Mouse (Mus musculus) midbrain, embryonic 10.5 days (tissue): ENCODE measurements at regions not wholly inside any gene's neighbourhood (a gene's known extent, or its start where the extent isn't known, plus 50 kb on each side); places are given as distances from the start of the nearest gene placed in this dataset.

Experiments
- DNase-seq: peaks from one replicate; pipeline ENCODE4 v3.0.0-alpha.2; 2017; ENCODE audit warnings: low spot score
- H3K27ac ChIP-seq: fragments of 300-500 bp; sonication (generic); replicated peaks from 2 replicates; pipeline ENCODE4 v1.5.1; 2016; ENCODE audit warnings: mild to moderate bottlenecking
- H3K27me3 ChIP-seq: fragments of 300-500 bp; sonication (generic); 2 replicates; pipeline ENCODE4 v1.6.1; 2016; ENCODE audit warnings: low read depth, mild to moderate bottlenecking; ENCODE audit not compliant: poor library complexity, severe bottlenecking
- H3K36me3 ChIP-seq: fragments of 300-500 bp; sonication (generic); 2 replicates; pipeline ENCODE4 v1.6.1; 2016; ENCODE audit warnings: mild to moderate bottlenecking, moderate library complexity
- H3K4me1 ChIP-seq: fragments of 300-500 bp; sonication (generic); 2 replicates; pipeline ENCODE4 v1.6.1; 2016
- H3K4me3 ChIP-seq: fragments of 300-500 bp; sonication (generic); 2 replicates; pipeline ENCODE4 v1.5.1; 2016; ENCODE audit warnings: mild to moderate bottlenecking, moderate library complexity
- H3K9me3 ChIP-seq: fragments of 300-500 bp; sonication (generic); replicated peaks from 2 replicates; pipeline ENCODE4 v1.6.1; 2016; ENCODE audit warnings: mild to moderate bottlenecking
- WGBS: fragments of 180-500 bp; shearing (Covaris S2); methylation state at CpG from one replicate; pipeline ENCODE4 v1.1.7; 2016; 5-methylcytosine and 5-hydroxymethylcytosine counted together

DNA sequence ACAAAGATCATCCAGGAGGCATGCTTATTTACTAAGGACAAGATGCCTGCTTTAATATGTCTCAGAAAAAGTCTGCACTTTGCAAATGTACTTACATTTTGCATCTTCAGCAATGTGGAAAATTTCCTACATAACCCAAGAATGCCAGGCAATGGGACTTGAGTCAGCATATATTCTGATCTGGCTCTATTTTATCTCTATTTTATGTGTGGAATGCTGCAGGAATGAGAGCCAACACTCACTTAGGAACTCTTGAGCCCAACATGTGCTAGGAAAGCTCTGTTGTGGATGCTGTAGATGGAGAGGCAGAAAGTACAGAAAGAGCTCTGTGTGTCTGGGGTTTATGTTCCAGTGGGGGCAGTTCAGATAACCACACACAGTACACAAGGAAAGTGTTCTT is 99.0 kb upstream of the Cd93 start:
- no peak for DNase-seq
- H3K9me3 ChIP-seq, result no peaks in the 10 kb centered on the region
- H3K27me3 ChIP-seq, result no peaks in the 10 kb centered on the region

DNA sequence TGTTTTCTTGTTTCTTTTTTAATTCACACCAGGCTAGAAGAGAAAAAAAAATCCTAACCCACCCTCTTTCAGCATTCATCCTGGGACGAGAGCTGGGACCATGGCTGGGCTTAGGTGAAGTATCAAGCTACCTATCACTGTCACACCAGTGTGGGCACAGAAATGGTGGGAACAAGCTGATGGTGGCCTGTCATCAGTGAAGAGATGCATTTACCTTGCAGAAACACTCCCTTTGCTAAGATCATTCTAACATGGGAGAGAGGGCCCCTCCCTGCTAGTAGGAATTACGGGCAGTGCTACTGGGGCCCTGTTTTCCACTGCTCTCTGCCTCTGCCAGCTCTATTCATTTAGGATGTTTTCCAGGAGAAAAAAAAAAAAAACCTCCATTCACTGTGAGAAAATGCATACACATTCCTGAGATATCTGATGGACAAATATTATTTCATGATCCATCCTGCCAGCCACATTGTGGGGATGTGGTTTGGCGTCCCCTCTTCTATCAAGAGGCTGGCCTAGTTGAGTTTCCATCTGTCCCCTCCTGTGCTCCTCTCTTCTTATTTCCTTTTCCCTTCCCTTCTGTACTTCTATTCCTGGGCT is 94.6 kb upstream of the Cd93 start:
- no peak for DNase-seq
- no peak overlapping the region for H3K4me3 ChIP-seq
- no peak overlapping the region for H3K27ac ChIP-seq
- 88% methylated on average over 3 of the region's 3 CpGs for WGBS
- no peaks in the 10 kb centered on the region for H3K9me3 ChIP-seq
- peaks cover 5% of the 10 kb centered on the region; the same call in 1 of the 2 replicates for H3K4me1 ChIP-seq
- H3K27me3 ChIP-seq, result no peaks in the 10 kb centered on the region
- no peaks in the 10 kb centered on the region for H3K36me3 ChIP-seq

More for the DNA sequence above, 99.0 kb upstream of the Cd93 start:
- Histone ChIP-seq H3K4me3 (no peak overlapping the region), H3K27ac (no peak overlapping the region), H3K4me1 (no peaks in the 10 kb centered on the region), H3K36me3 (no peaks in the 10 kb centered on the region)

DNA sequence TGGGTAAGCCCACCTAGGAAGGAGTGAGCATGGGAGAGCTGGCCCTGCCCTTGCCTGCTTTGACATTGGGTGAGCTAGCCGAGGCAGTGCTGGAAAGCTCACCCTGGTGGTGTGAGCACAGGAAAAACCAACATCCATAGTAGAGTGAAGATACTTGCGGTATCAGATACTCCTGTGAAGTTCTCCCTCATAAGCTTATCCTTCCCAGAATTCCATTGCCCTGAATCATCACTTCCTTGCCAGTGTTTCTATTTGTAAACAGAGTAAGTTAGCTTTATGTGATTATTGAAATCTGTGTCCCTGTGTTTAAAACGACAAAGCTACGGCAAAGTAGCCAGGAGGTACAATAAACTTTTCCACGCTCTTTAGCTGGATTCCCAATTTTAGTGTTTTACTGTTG is 93.9 kb upstream of the Cd93 start:
- H3K9me3 ChIP-seq, result no peaks in the 10 kb centered on the region
- no peak overlapping the region for H3K4me3 ChIP-seq
- 93% methylated on average over 5 of the region's 5 CpGs for WGBS
- H3K27me3 ChIP-seq, result no peaks in the 10 kb centered on the region
- H3K36me3 ChIP-seq, result no peaks in the 10 kb centered on the region
- H3K4me1 ChIP-seq, result peaks cover 6% of the 10 kb centered on the region; the same call in 1 of the 2 replicates
- DNase-seq, result no peak
- no peak overlapping the region for H3K27ac ChIP-seq

DNA sequence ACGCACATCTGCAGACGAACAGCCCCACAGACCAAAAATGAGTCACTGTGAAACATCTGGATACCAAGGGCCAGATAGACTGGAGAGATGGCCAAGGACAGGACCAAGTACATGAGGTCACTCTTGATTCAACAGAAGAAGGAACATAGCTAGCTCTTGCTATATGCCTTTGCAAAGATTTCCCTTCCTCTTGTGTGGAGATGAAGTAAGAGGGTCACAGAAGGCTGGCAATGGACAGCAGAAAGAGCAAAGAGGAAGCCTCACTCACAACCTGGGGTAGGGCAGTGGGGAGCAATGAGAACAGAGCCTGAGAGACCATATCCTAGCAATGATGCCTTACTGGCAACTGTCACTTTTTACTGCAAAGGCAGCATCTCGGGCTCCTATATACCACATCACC is 93.2 kb upstream of the Cd93 start:
- H3K4me1 ChIP-seq, result peaks cover 13% of the 10 kb centered on the region
- no peaks in the 10 kb centered on the region for H3K9me3 ChIP-seq
- H3K4me3 ChIP-seq, result no peak overlapping the region
- no peaks in the 10 kb centered on the region for H3K27me3 ChIP-seq
- DNase-seq, result no peak
- no peak overlapping the region for H3K27ac ChIP-seq
- H3K36me3 ChIP-seq, result no peaks in the 10 kb centered on the region
- WGBS, result 92% methylated on average over 3 of the region's 3 CpGs

DNA sequence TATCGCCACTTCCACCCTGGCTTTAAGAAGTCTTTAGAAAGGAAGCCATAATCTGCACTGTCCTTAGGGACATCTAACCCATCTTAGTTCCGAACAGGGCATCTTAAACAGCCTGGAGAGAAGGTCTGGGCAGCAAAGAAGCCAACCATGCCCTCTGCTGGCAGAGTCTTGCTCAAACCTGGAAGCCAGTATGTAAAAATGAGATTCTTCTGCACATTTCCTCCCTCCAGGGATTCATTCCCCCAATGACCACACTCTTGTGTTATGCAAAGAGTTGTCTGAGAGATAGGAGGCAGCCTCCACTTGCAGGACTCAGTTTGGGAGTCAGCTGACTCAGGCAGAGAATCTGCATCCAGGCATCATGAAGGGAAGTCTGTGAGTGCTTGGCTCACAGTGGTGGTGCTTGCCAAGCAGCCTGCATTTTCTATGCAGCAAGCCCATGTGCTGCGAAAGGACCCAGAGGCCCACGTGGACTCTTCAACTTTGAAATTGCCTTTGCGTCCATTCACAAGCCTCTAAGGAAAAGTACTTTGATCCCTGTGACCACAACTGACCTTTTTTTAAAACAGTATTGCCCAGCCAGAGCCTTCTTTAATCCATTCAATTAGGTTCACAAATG is 92.3 kb upstream of the Cd93 start:
- Histone ChIP-seq H3K27me3 (no peaks in the 10 kb centered on the region), H3K36me3 (no peaks in the 10 kb centered on the region), H3K4me1 (peaks cover 18% of the 10 kb centered on the region), H3K27ac (no peak overlapping the region), H3K9me3 (no peaks in the 10 kb centered on the region), H3K4me3 (no peak overlapping the region)
- DNase-seq, result no peak
- 56% methylated on average over 5 of the region's 5 CpGs for WGBS

DNA sequence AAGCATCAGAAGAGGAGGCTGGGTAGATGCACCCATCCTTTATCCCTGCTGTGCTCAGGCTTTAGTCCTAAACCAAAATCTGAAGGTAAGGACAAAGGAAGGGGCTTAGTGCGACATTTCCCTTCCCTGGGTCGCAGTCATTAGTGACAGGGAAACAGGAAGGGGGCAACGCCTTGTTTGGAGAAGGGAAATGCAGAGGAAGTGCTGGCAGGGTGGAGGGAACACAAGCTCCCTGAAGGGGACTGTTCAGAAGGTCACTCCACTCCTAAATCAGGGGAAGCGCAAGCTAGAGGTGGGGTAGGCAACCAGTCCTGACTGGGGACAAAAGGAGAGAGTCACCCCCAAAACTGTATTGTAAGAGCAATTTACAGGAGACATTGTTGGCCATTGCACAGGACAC is 88.7 kb upstream of the Cd93 start:
- Histone ChIP-seq H3K27me3 (no peaks in the 10 kb centered on the region), H3K9me3 (no peaks in the 10 kb centered on the region), H3K27ac (no peak overlapping the region), H3K4me1 (peaks cover 18% of the 10 kb centered on the region), H3K36me3 (no peaks in the 10 kb centered on the region), H3K4me3 (no peak overlapping the region)
- no peak for DNase-seq
- 57% methylated on average over 4 of the region's 4 CpGs for WGBS

DNA sequence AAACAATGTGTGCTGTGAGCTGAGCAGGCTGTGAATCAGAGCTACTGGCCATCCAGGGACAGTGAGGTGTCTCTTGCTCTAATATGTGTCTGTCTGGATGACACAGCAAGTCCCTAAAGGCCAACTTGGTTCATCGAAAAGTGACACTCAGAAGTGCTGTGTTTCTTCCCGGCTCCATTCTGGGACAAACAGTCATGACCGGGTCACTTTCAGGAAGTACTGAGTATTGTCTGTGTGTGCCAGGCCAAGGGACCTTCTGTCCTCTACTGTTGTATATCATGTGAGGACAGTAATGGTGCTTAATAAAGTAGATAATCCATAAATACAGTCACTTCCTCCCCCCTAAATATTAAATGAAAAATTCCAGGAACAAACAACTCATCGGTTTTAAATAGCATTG is 87.2 kb upstream of the Cd93 start:
- 80% methylated on average over 4 of the region's 4 CpGs for WGBS
- no peak for DNase-seq
- H3K4me1 ChIP-seq, result peaks cover 14% of the 10 kb centered on the region

DNA sequence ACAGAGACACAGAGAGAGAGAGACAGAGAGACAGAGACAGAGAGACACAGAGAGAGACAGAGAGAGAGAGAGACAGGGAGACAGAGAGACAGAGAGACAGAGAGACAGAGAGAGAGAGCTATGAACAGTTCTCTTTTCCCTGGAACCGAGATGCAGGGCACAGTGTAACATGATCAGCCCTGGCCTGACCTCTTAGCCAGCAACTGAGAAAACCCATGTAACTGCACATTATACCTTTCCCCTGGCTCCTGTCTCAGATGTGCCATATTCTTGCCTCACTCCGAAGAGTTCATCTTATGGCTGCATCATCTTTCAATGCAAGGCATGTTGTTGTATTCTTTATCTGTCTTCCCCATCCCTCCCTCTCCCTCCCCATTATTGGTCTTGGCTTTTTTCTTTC is 86.5 kb upstream of the Cd93 start:
- DNase-seq, result no peak
- no peak overlapping the region for H3K27ac ChIP-seq
- 73% methylated on average over 2 of the region's 2 CpGs for WGBS

More for the DNA sequence above, 87.2 kb upstream of the Cd93 start:
- Histone ChIP-seq H3K4me3 (no peak overlapping the region), H3K27me3 (no peaks in the 10 kb centered on the region), H3K9me3 (no peaks in the 10 kb centered on the region), H3K36me3 (no peaks in the 10 kb centered on the region), H3K27ac (no peak overlapping the region)

DNA sequence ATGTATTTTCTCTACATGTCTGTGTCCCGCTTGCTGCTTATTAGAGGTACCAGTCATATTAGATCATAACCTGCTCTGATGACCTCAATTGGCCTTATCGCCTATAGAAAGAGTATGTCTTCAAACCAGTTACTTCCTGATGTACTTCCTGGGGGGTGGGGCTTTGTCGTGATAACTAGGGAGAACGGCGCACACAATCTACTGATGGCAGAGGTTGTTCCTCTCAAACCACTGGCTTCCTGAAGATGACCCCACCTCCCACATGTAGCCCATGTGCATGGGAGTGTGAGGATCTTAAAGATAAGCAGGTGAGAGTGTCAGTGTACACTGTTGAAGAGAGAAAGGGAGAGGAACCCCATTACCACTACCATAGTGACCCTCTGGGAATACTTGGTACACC is 84.4 kb upstream of the Cd93 start:
- DNase-seq, result no peak
- Histone ChIP-seq H3K36me3 (no peaks in the 10 kb centered on the region), H3K4me3 (no peak overlapping the region), H3K27ac (no peak overlapping the region), H3K4me1 (peaks cover 13% of the 10 kb centered on the region), H3K9me3 (no peaks in the 10 kb centered on the region), H3K27me3 (no peaks in the 10 kb centered on the region)
- WGBS, result 94% methylated on average over 5 of the region's 5 CpGs

More for the DNA sequence above, 86.5 kb upstream of the Cd93 start:
- Histone ChIP-seq H3K27me3 (no peaks in the 10 kb centered on the region), H3K4me1 (peaks cover 13% of the 10 kb centered on the region), H3K36me3 (no peaks in the 10 kb centered on the region), H3K4me3 (no peak overlapping the region), H3K9me3 (no peaks in the 10 kb centered on the region)

DNA sequence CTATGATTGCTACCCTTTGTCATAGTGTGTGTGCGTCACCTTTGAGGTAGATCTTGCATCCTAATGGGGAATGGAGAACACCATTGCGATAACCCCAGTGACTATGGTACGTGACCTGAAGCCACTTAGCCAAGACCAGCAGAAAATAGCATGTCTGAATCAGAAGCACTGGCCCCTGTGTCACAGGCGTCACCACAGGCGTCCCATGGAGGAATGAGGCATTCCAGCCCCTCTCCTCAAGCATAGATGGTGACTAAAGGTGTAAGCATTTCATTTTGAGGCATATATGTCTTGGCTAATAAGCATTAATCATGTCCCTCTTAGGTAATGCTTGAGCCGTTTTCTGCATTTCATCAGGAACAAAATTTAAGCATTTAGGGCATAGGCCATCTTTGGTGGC is 82.1 kb upstream of the Cd93 start:
- Histone ChIP-seq H3K36me3 (no peaks in the 10 kb centered on the region), H3K9me3 (no peaks in the 10 kb centered on the region), H3K4me1 (0 out of 2 replicates have a peak, but pooled peaks cover 2% of the 10 kb centered on the region), H3K4me3 (no peak overlapping the region), H3K27ac (no peak overlapping the region), H3K27me3 (no peaks in the 10 kb centered on the region)
- no peak for DNase-seq
- WGBS, result 91% methylated on average over 6 of the region's 6 CpGs

DNA sequence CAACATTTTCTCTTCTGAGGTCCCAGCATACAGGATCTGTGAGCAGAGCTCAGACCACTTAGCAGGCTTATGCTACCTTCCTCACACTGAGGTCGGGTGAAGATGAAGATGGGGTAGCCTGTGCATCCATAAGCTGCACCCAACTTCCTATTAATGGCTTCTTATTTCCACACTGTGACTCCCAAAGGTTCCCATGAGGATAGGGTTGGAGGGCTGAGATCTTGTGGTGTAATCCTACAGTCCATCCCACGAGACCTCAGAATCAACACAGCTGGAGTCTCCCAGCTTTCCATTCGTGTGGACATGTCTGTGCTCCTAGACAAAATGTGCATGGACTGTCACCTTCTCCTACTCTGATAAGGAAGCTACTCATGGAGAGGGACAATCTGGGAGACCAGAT is 80.0 kb upstream of the Cd93 start:
- no peak overlapping the region for H3K27ac ChIP-seq
- no peaks in the 10 kb centered on the region for H3K27me3 ChIP-seq
- no peak overlapping the region for H3K4me3 ChIP-seq
- no peaks in the 10 kb centered on the region for H3K9me3 ChIP-seq
- WGBS, result 77% methylated on average over 3 of the region's 3 CpGs
- H3K4me1 ChIP-seq, result 0 out of 2 replicates have a peak, but pooled peaks cover 5% of the 10 kb centered on the region
- DNase-seq, result no peak
- H3K36me3 ChIP-seq, result no peaks in the 10 kb centered on the region

DNA sequence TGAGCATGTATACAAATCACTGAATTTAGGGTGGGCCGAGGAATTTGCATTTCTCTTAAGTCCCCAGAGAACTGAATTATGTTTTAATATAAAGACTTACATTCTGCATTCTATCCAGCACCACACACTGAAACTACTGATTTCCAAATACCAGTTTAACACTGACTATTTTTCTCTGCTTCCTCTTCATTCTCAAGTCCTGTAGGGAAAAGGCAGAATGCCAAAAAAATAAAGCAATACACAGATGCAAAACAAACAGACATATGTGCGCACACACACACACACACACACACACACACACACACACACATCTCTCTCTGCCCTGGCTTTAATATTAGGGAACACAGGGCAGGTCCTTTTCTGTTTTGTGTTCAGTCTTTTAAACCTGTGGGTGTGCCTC is 79.6 kb upstream of the Cd93 start:
- H3K36me3 ChIP-seq, result no peaks in the 10 kb centered on the region
- WGBS, result 80% methylated on average over 2 of the region's 2 CpGs
- no peaks in the 10 kb centered on the region for H3K9me3 ChIP-seq
- H3K27me3 ChIP-seq, result no peaks in the 10 kb centered on the region
- DNase-seq, result no peak
- H3K4me1 ChIP-seq, result 0 out of 2 replicates have a peak, but pooled peaks cover 5% of the 10 kb centered on the region
- H3K27ac ChIP-seq, result no peak overlapping the region
- no peak overlapping the region for H3K4me3 ChIP-seq

DNA sequence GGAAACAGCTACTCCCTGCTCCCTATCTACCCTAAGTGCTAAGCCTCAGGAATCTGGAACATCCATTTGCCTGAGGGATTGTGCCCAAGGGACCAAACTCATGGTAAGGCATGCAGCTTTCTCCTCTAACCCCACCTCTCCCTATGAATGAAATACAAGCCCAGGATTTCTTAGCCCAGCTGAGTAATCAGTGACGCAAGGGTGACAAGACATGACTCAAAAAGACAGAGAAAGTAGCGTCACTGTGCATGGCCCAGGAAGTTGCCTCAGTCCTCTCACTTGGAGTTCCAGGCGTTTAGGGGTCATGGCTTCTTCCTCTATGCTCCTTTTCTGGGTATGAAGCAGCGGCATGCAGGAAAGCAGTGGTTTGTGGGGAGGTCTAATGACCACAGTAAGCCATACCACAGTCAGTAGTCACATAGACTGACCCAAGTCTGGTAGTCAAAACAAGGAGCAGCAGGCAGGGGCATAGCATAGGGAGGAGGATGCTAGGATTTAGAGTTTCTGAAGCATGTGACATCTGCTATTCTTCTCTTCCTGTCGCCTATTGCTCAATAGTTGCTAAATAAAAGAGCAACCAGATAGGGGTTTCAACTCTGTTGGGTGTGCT is 78.7 kb upstream of the Cd93 start:
- no peaks in the 10 kb centered on the region for H3K27me3 ChIP-seq
- H3K4me1 ChIP-seq, result 0 out of 2 replicates have a peak, but pooled peaks cover 5% of the 10 kb centered on the region
- H3K36me3 ChIP-seq, result no peaks in the 10 kb centered on the region
- 78% methylated on average over 5 of the region's 5 CpGs for WGBS
- H3K9me3 ChIP-seq, result no peaks in the 10 kb centered on the region
- no peak for DNase-seq
- no peak overlapping the region for H3K4me3 ChIP-seq
- H3K27ac ChIP-seq, result no peak overlapping the region
